Mouse (Mus musculus) heart, postnatal 0 days (tissue): ENCODE data around the gene Grm2.

Experiments
- CTCF ChIP-seq: IDR thresholded peaks from 2 replicates; pipeline ENCODE4 v1.5.1; 2016; ENCODE audit warnings: antibody characterized with exemption, control low read depth, low read depth
- EP300 ChIP-seq: IDR thresholded peaks from 2 replicates; pipeline ENCODE4 v1.6.1; 2016; ENCODE audit warnings: antibody characterized with exemption, low read depth

GRCm38 (mm10) chr9:106614616-106615015 is 41.3 kb downstream of the Grm2 start:
- TF ChIP-seq CTCF: no peak
- no peak for TF ChIP-seq EP300
